Mouse (Mus musculus): Measurements from ENCODE around the gene Oas1c. TPM values are rescaled to one million over a fixed set of nuclear protein-coding genes. Genes with fewer than 3 reads are reported as not detected.
"Not testable (repeated sequence)": the region's sequence is repeated elsewhere in the genome, so short reads cannot be mapped to it uniquely, and the experiment has no call there.

Gene Oas1c
- polyA plus RNA-seq, 1 experiment from 2014 or later, result 0.58 TPM

- no peak for ATAC-seq
- WGBS (ENCODE audit: insufficient replicate concordance), result 42% methylated on average over 6 of the region's 6 CpGs
- no peaks in the 10 kb centered on the region for H3K27me3 ChIP-seq (ENCODE audit: insufficient read depth, low read length)
- no peak overlapping the region for H3K9ac ChIP-seq (replicated peaks)
- no peaks in the 10 kb centered on the region for H3K9me3 ChIP-seq (ENCODE audit: low read length)
- H3K4me3 ChIP-seq (ENCODE audit: low read depth, low read length), result no peak overlapping the region
- H3K36me3 ChIP-seq (replicated peaks; ENCODE audit: insufficient read depth, low read length), result peaks cover 1% of the 10 kb centered on the region; the same call in 1 of the 2 replicates
- peaks cover 5% of the 10 kb centered on the region; the same call in 1 of the 2 replicates for H3K4me1 ChIP-seq (ENCODE audit: insufficient read depth)
- H3K27ac ChIP-seq (ENCODE audit: low read depth), result no peak overlapping the region
- no peak for DNase-seq
- no peak for TF ChIP-seq CTCF (IDR thresholded peaks at IDR 0.05; ENCODE audit: low read depth)
- no peak for TF ChIP-seq EP300 (IDR thresholded peaks at IDR 0.05; ENCODE audit: low read depth)
- no peak overlapping the region for H3K4me2 ChIP-seq (ENCODE audit: low read depth, low read length)
Observed at GRCm38 (mm10) chr5:120809171-120809570, 3.1 kb downstream of the Oas1c start.

GRCm38 (mm10) chr5:120806458-120806857 is 5.9 kb downstream of the Oas1c start:
- H3K27ac ChIP-seq (ENCODE audit: low read depth), result no peak overlapping the region
- no peaks in the 10 kb centered on the region for H3K36me3 ChIP-seq (replicated peaks; ENCODE audit: insufficient read depth, low read length)
- 82% methylated on average over 1 of the region's 1 CpGs for WGBS (ENCODE audit: insufficient replicate concordance)
- H3K9me3 ChIP-seq (ENCODE audit: low read length), result no peaks in the 10 kb centered on the region
- H3K9ac ChIP-seq (replicated peaks), result no peak overlapping the region
- no peaks in the 10 kb centered on the region for H3K4me1 ChIP-seq (ENCODE audit: insufficient read depth)
- H3K4me2 ChIP-seq (ENCODE audit: low read depth, low read length), result no peak overlapping the region
- DNase-seq (peak; percentile 77), ATAC-seq (no peak)
- TF ChIP-seq CTCF (IDR thresholded peaks at IDR 0.05; ENCODE audit: low read depth) (peak; percentile 81), EP300 (IDR thresholded peaks at IDR 0.05; ENCODE audit: low read depth) (no peak)
- H3K4me3 ChIP-seq (ENCODE audit: low read depth, low read length), result no peak overlapping the region
- H3K27me3 ChIP-seq (ENCODE audit: insufficient read depth, low read length), result no peaks in the 10 kb centered on the region

- Histone ChIP-seq H3K9me3 (ENCODE audit: low read length) (no peaks in the 10 kb centered on the region), H3K4me1 (ENCODE audit: insufficient read depth) (no peaks in the 10 kb centered on the region), H3K36me3 (replicated peaks; ENCODE audit: insufficient read depth, low read length) (no peaks in the 10 kb centered on the region), H3K27ac (ENCODE audit: low read depth) (no peak overlapping the region), H3K9ac (replicated peaks) (no peak overlapping the region), H3K4me2 (ENCODE audit: low read depth, low read length) (no peak overlapping the region), H3K4me3 (ENCODE audit: low read depth, low read length) (no peak overlapping the region), H3K27me3 (ENCODE audit: insufficient read depth, low read length) (no peaks in the 10 kb centered on the region)
- ATAC-seq (no peak), DNase-seq (no peak)
- 50% methylated on average over 2 of the region's 2 CpGs for WGBS (ENCODE audit: insufficient replicate concordance)
- no peak for TF ChIP-seq CTCF (IDR thresholded peaks at IDR 0.05; ENCODE audit: low read depth)
- no peak for TF ChIP-seq EP300 (IDR thresholded peaks at IDR 0.05; ENCODE audit: low read depth)
Observed at GRCm38 (mm10) chr5:120803596-120803995, 8.7 kb downstream of the Oas1c start.

DNA sequence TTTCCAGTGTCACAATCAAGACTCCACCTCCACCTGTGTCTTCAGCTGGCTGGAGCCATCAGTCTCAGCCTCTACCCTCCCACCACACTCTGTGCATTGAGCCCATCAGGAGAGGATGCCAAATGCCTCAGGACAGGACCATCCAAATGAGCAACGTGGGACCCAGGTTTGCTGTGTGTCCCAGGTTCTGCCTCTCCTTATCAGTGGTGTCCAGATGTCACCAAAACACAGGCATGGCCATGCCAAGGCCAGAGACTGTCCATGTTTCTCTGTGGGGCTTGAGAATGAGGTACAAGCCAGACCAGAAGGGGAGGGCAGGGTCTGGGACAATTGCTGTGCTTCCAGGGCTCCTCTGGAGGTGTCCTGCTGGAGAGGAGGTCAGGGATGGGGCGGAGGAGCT is 13.4 kb downstream of the Oas1c start:
- WGBS (ENCODE audit: insufficient replicate concordance), result 46% methylated on average over 1 of the region's 2 CpGs
- H3K9me3 ChIP-seq (ENCODE audit: low read length); H3K4me3 ChIP-seq (ENCODE audit: low read depth, low read length); H3K27me3 ChIP-seq (ENCODE audit: insufficient read depth, low read length); DNase-seq; H3K4me1 ChIP-seq (ENCODE audit: insufficient read depth); H3K36me3 ChIP-seq (replicated peaks; ENCODE audit: insufficient read depth, low read length); H3K27ac ChIP-seq (ENCODE audit: low read depth); H3K9ac ChIP-seq (replicated peaks); H3K4me2 ChIP-seq (ENCODE audit: low read depth, low read length): not testable (repeated sequence)
- ATAC-seq, result peak; percentile 56

DNA sequence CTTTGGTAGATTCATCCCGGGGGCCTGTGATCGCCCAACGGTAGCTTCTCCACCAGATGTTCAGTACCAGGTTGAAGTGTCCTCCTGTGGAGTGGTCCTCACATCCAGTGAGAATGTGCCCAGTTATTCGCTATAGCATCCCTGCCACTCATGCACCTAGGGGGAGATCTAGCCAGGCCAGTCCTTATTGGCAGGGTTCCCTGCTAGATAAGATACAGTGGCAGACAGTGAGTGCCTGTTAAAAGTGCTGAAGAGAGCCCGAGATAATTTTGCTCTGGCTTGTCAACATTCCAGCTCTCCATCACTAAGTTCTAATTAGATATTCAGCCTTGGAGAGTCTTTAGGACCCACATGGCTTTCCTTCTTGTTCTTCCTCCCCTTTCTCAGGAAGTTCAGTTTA is 14.2 kb downstream of the Oas1c start:
- H3K9ac ChIP-seq (replicated peaks); H3K27me3 ChIP-seq (ENCODE audit: insufficient read depth, low read length); H3K4me1 ChIP-seq (ENCODE audit: insufficient read depth); H3K9me3 ChIP-seq (ENCODE audit: low read length); H3K36me3 ChIP-seq (replicated peaks; ENCODE audit: insufficient read depth, low read length); DNase-seq; H3K27ac ChIP-seq (ENCODE audit: low read depth); H3K4me3 ChIP-seq (ENCODE audit: low read depth, low read length); ATAC-seq; H3K4me2 ChIP-seq (ENCODE audit: low read depth, low read length): not testable (repeated sequence)
- WGBS (ENCODE audit: insufficient replicate concordance), result 69% methylated on average over 5 of the region's 5 CpGs
- TF ChIP-seq EP300 (IDR thresholded peaks at IDR 0.05; ENCODE audit: low read depth), result peak; percentile 25; the same call in 1 of the 2 replicates

- 66% methylated on average over 9 of the region's 9 CpGs for WGBS (ENCODE audit: insufficient replicate concordance)
Observed at GRCm38 (mm10) chr5:120795480-120796034, 16.8 kb downstream of the Oas1c start, which contains the start of gene Oas1e. Gene Oas1e (minus strand): TSS chr5:120795530.

GRCm38 (mm10) chr5:120793043-120793442 is 19.3 kb downstream of the Oas1c start:
- no peaks in the 10 kb centered on the region for H3K9me3 ChIP-seq (ENCODE audit: low read length)
- DNase-seq, result peak; percentile 72
- ATAC-seq, result no peak
- 8% methylated on average over 2 of the region's 2 CpGs for WGBS (ENCODE audit: insufficient replicate concordance)
- no peaks in the 10 kb centered on the region for H3K36me3 ChIP-seq (replicated peaks; ENCODE audit: insufficient read depth, low read length)
- no peak overlapping the region for H3K4me2 ChIP-seq (ENCODE audit: low read depth, low read length)
- TF ChIP-seq EP300 (IDR thresholded peaks at IDR 0.05; ENCODE audit: low read depth) (no peak), CTCF (IDR thresholded peaks at IDR 0.05; ENCODE audit: low read depth) (peak; percentile 83)
- no peak overlapping the region for H3K27ac ChIP-seq (ENCODE audit: low read depth)
- no peaks in the 10 kb centered on the region for H3K27me3 ChIP-seq (ENCODE audit: insufficient read depth, low read length)
- H3K4me3 ChIP-seq (ENCODE audit: low read depth, low read length), result no peak overlapping the region
- no peak overlapping the region for H3K9ac ChIP-seq (replicated peaks)
- H3K4me1 ChIP-seq (ENCODE audit: insufficient read depth), result no peaks in the 10 kb centered on the region

More at GRCm38 (mm10) chr5:120795480-120796034, 16.8 kb downstream of the Oas1c start, which contains the start of gene Oas1e:
- not testable (repeated sequence) for H3K27ac ChIP-seq (ENCODE audit: low read depth); H3K4me1 ChIP-seq (ENCODE audit: insufficient read depth); H3K4me3 ChIP-seq (ENCODE audit: low read depth, low read length); H3K9ac ChIP-seq (replicated peaks); ATAC-seq; H3K36me3 ChIP-seq (replicated peaks; ENCODE audit: insufficient read depth, low read length); H3K4me2 ChIP-seq (ENCODE audit: low read depth, low read length); H3K9me3 ChIP-seq (ENCODE audit: low read length); H3K27me3 ChIP-seq (ENCODE audit: insufficient read depth, low read length); DNase-seq
